Mouse (Mus musculus) retina, postnatal 1 day (tissue): ENCODE measurements around the gene Lce1b.
"Not testable (repeated sequence)": the region's sequence is repeated elsewhere in the genome, so short reads cannot be mapped to it uniquely, and the experiment has no call there.

Source experiments
- DNase-seq: peaks from one replicate; pipeline ENCODE4 v3.0.0-alpha.2; 2012

Gene Lce1b

GRCm38 (mm10) chr3:92656826-92657225 lies at the start of gene Lce1b:
Gene Lce1b, minus strand, starts transcription at chr3:92656926.
- DNase-seq: no peak

GRCm38 (mm10) chr3:92694613-92695012 lies 37.9 kb upstream of the Lce1b start:
- DNase-seq: no peak

GRCm38 (mm10) chr3:92691688-92692087 lies 35.0 kb upstream of the Lce1b start:
- no peak for DNase-seq

- not testable (repeated sequence) for DNase-seq
Measured at GRCm38 (mm10) chr3:92689154-92689553, 32.4 kb upstream of the Lce1b start.

- DNase-seq: no peak
Measured at GRCm38 (mm10) chr3:92687110-92687509, 30.4 kb upstream of the Lce1b start, which contains the start of gene Lce1d. Gene Lce1d, minus strand, starts transcription at chr3:92687210.

- no peak for DNase-seq
Measured at GRCm38 (mm10) chr3:92678947-92679346, 22.2 kb upstream of the Lce1b start, which contains the start of gene Lce1c. Gene Lce1c, plus strand, starts transcription at chr3:92679247.

- no peak for DNase-seq
Measured at GRCm38 (mm10) chr3:92670215-92670614, 13.5 kb upstream of the Lce1b start, which contains the start of gene Lce1a2. Gene Lce1a2, minus strand, starts transcription at chr3:92670315.

GRCm38 (mm10) chr3:92648207-92648606 lies 8.5 kb downstream of the Lce1b start, which contains the start of gene Lce1a1:
Gene Lce1a1, minus strand, starts transcription at chr3:92648307.
- DNase-seq: no peak

- DNase-seq: no peak
Measured at GRCm38 (mm10) chr3:92639854-92640253, 16.9 kb downstream of the Lce1b start.

GRCm38 (mm10) chr3:92638653-92638991 lies 18.1 kb downstream of the Lce1b start:
- no peak for DNase-seq

- DNase-seq: no peak
Measured at GRCm38 (mm10) chr3:92637745-92638652, 18.7 kb downstream of the Lce1b start.

GRCm38 (mm10) chr3:92621560-92621959 lies 35.2 kb downstream of the Lce1b start, which contains the start of gene Lce6a:
Gene Lce6a, minus strand, starts transcription at chr3:92621660.
- DNase-seq: no peak

GRCm38 (mm10) chr3:92609804-92610203 lies 46.9 kb downstream of the Lce1b start:
- no peak for DNase-seq

- DNase-seq: no peak
Measured at GRCm38 (mm10) chr3:92607392-92607791, 49.3 kb downstream of the Lce1b start, which contains the start of gene 2210017I01Rik. Gene 2210017I01Rik, minus strand, starts transcription at chr3:92607492.
